Mouse (Mus musculus) kidney, adult 2 months (tissue): ENCODE measurements around the gene Ccdc91.

Source experiments
- CTCF ChIP-seq: fragments of 200-500 bp; conservative IDR thresholded peaks from 2 replicates; pipeline ENCODE4 v1.5.1; 2011; ENCODE audit warnings: low read depth, mild to moderate bottlenecking, control low read depth, low read length, moderate library complexity, mixed read lengths; ENCODE audit not compliant: insufficient read depth, insufficient read length
- POLR2A ChIP-seq: fragments of 200-500 bp; IDR thresholded peaks from one replicate; pipeline ENCODE4 v1.6.1; 2011; ENCODE audit warnings: low read depth, low read length, control low read depth

GRCm38 (mm10) chr6:147455775-147456174, 19.9 kb upstream of the Ccdc91 start:
- TF ChIP-seq POLR2A (no peak), CTCF (no peak)
